Comparison of ENCODE assay signal across 8 mouse cellular contexts in genomic region chr9:52048650-52049081, GRCm38 (mm10). TPM values are rescaled to one million over a fixed set of nuclear protein-coding genes. Genes with fewer than 3 reads are reported as not detected.
DNase-seq lines count a peak whose midpoint lies in the region; ATAC-seq lines count a peak whose summit lies in the region.

No protein-coding gene starts in this region.

- ATAC-seq in frontal cortex, adult (ENCODE audit: low TSS enrichment) = no peak; the same call in none of the 2 replicates
- peak; percentile 73 for ATAC-seq in hindbrain, embryonic 11.5 days (ENCODE audit: low FRiP score)
- ATAC-seq in midbrain, embryonic 11.5 days (ENCODE audit: low FRiP score) = peak; percentile 54

- H3K9ac ChIP-seq in hindbrain, embryonic 11.5 days (ENCODE audit: low read depth, low read length) = peak overlapping the region; percentile 98
- H3K9ac ChIP-seq in midbrain, embryonic 11.5 days (ENCODE audit: low read length) = peak overlapping the region; percentile 99

- peak overlapping the region; percentile 94 for H3K4me3 ChIP-seq in hindbrain, embryonic 11.5 days (ENCODE audit: low read depth, low read length)
- peak overlapping the region; percentile 93 for H3K4me3 ChIP-seq in midbrain, embryonic 11.5 days (ENCODE audit: low read depth, low read length)

- DNase-seq in frontal cortex, postnatal 10 days (ENCODE audit: low spot score in 2 of 2) = peak; percentile 14 to 48
- DNase-seq in cerebellum, adult 8-10 months = peak; percentile 48
- DNase-seq in forelimb bud, embryonic 11.5 days (ENCODE audit: low read depth, low spot score) = peak; percentile 44
- DNase-seq in hindbrain, embryonic 11.5 days (ENCODE audit: low spot score) = peak; percentile 73
- DNase-seq in left cerebral cortex, postnatal 25 days (ENCODE audit: low spot score in 2 of 2) = peak; percentile 35 to 57
- DNase-seq in midbrain, embryonic 11.5 days (ENCODE audit: low spot score, missing footprints) = peak; percentile 95
- DNase-seq in spleen, postnatal 4 days (ENCODE audit: low spot score in 2 of 2) = peak; percentile 54 to 80

- intact Hi-C loops in left cerebral cortex, postnatal 25 days (cut with DNase I) = loop anchor here (5.0 kb wide), 1 partner anchor 119 kb away; the partner anchor contains the start of gene Zc3h12c

- H3K27ac ChIP-seq in hindbrain, embryonic 11.5 days (ENCODE audit: low read depth, low read length) = peak overlapping the region; percentile 98
- peak overlapping the region; percentile 93 for H3K27ac ChIP-seq in midbrain, embryonic 11.5 days (ENCODE audit: low read depth, low read length)

- 0% methylated on average over 44 of the region's 60 CpGs for WGBS in hindbrain, embryonic 11.5 days
- WGBS in midbrain, embryonic 11.5 days = under 1% methylated on average over 58 of the region's 60 CpGs

- peak overlapping the region; percentile 78 for H3K4me2 ChIP-seq in hindbrain, embryonic 11.5 days (replicated peaks; ENCODE audit: low read depth, low read length)
- H3K4me2 ChIP-seq in midbrain, embryonic 11.5 days = peak overlapping the region; percentile 54

- no peaks in the 10 kb centered on the region for H3K27me3 ChIP-seq in hindbrain, embryonic 11.5 days (ENCODE audit: control insufficient read depth, insufficient read depth, low read length)
- no peaks in the 10 kb centered on the region for H3K27me3 ChIP-seq in midbrain, embryonic 11.5 days (ENCODE audit: control insufficient read depth, insufficient read depth, low read length)

- no peaks in the 10 kb centered on the region; the same call in 1 of the 2 replicates for H3K4me1 ChIP-seq in hindbrain, embryonic 11.5 days (replicated peaks; ENCODE audit: control insufficient read depth, insufficient read depth, low read length)
- H3K4me1 ChIP-seq in midbrain, embryonic 11.5 days (ENCODE audit: control insufficient read depth, insufficient read depth, low read length) = peaks cover 15% of the 10 kb centered on the region; the same call in 1 of the 2 replicates

- no peaks in the 10 kb centered on the region for H3K9me3 ChIP-seq in hindbrain, embryonic 11.5 days (ENCODE audit: control insufficient read depth, low read length)
- H3K9me3 ChIP-seq in midbrain, embryonic 11.5 days (ENCODE audit: control insufficient read depth, low read length) = no peaks in the 10 kb centered on the region

- no peaks in the 10 kb centered on the region for H3K36me3 ChIP-seq in hindbrain, embryonic 11.5 days (ENCODE audit: control insufficient read depth, insufficient read depth, low read length)
- H3K36me3 ChIP-seq in midbrain, embryonic 11.5 days (ENCODE audit: control insufficient read depth, insufficient read depth, low read length) = no peaks in the 10 kb centered on the region

RNA-seq across cellular contexts. Expression of gene Rdx, which starts 1.7 kb away (rescaled TPM):
- polyA plus RNA-seq in hindbrain, embryonic 11.5 days (2014; fragmentation: Nextera tagmentation; extraction: Ambion mirVana) = 221 and 230 TPM in 2 replicates
- 10 to 100 TPM; 45.5 to 50.0 TPM for total RNA-seq in left cerebral cortex, postnatal 25 days (2021)
- 218 and 255 TPM in 2 replicates for polyA plus RNA-seq in midbrain, embryonic 11.5 days (2014; fragmentation: Nextera tagmentation; extraction: Ambion mirVana)

Comparison
In these comparisons a context has a peak if more than half of its experiments do, and no peak if none do; other contexts are left out.
1. DNase-seq: peak in every context shown above with its lines; median percentile 95 in midbrain, embryonic 11.5 days; 73 in hindbrain, embryonic 11.5 days; 67 in spleen, postnatal 4 days; 48 in cerebellum, adult 8-10 months; 46 in left cerebral cortex, postnatal 25 days; 44 in forelimb bud, embryonic 11.5 days; 31 in frontal cortex, postnatal 10 days.